Mouse (Mus musculus) neural tube, embryonic 14.5 days (tissue): ENCODE measurements around the gene Rps8. TPM values are rescaled to one million over a fixed set of nuclear protein-coding genes. Genes with fewer than 3 reads are reported as not detected.
"Not testable (repeated sequence)": the region's sequence is repeated elsewhere in the genome, so short reads cannot be mapped to it uniquely, and the experiment has no call there.

Experiments used
- ATAC-seq: fragments of 200-750 bp; cut with Nextera tagmentation; 2 replicates; pipeline ENCODE4 v1.8.0; 2017; ENCODE audit warnings: low read depth, mild to moderate bottlenecking, moderate TSS enrichment, moderate library complexity
- H3K27ac ChIP-seq: fragments of 300-500 bp; sonication (generic); 2 replicates; pipeline ENCODE4 v1.5.1; 2014; ENCODE audit warnings: low read depth, mild to moderate bottlenecking, control low read depth, low read length, moderate library complexity, mixed read lengths
- H3K27me3 ChIP-seq: fragments of 300-500 bp; sonication (generic); 2 replicates; pipeline ENCODE4 v1.6.1; 2014; ENCODE audit warnings: low read length; ENCODE audit not compliant: control insufficient read depth, insufficient read depth
- H3K36me3 ChIP-seq: fragments of 300-500 bp; sonication (generic); 2 replicates; pipeline ENCODE4 v1.6.1; 2014; ENCODE audit warnings: low read length, mixed read lengths; ENCODE audit not compliant: control insufficient read depth, insufficient read depth
- H3K4me1 ChIP-seq: fragments of 300-500 bp; sonication (generic); 2 replicates; pipeline ENCODE4 v1.6.1; 2014; ENCODE audit warnings: low read length; ENCODE audit not compliant: control insufficient read depth, insufficient read depth
- H3K4me2 ChIP-seq: fragments of 300-500 bp; sonication (generic); 2 replicates; pipeline ENCODE4 v1.6.1; 2014; ENCODE audit warnings: mild to moderate bottlenecking, low read depth, low read length, control low read depth
- H3K4me3 ChIP-seq: fragments of 300-500 bp; sonication (generic); 2 replicates; pipeline ENCODE4 v1.5.1; 2014; ENCODE audit warnings: low read depth, low read length, control low read depth, mixed read lengths
- H3K9ac ChIP-seq: fragments of 300-500 bp; sonication (generic); replicated peaks from 2 replicates; pipeline ENCODE4 v1.6.1; 2014; ENCODE audit warnings: low read depth, mild to moderate bottlenecking, control low read depth, low read length, mixed read lengths
- H3K9me3 ChIP-seq: fragments of 300-500 bp; sonication (generic); 2 replicates; pipeline ENCODE4 v1.6.1; 2016; ENCODE audit warnings: low read length; ENCODE audit not compliant: control insufficient read depth
- WGBS: fragments of 180-500 bp; shearing (Covaris S2); extraction: QIAGEN DNeasy Blood & Tissue Kit; methylation state at CpG from one replicate; pipeline ENCODE4 v1.1.7; 2014; 5-methylcytosine and 5-hydroxymethylcytosine counted together
- polyA plus RNA-seq: library from polyadenylated mRNA; unstranded; fragments of >200 nt; fragmentation: Nextera tagmentation; extraction: Ambion mirVana; gene quantifications from 2 replicates; pipeline ENCODE4 v1.2.1, GENCODE M21; 2014

The Rps8 gene
- polyA plus RNA-seq, 1 experiment from 2014 or later = 599 TPM

DNA sequence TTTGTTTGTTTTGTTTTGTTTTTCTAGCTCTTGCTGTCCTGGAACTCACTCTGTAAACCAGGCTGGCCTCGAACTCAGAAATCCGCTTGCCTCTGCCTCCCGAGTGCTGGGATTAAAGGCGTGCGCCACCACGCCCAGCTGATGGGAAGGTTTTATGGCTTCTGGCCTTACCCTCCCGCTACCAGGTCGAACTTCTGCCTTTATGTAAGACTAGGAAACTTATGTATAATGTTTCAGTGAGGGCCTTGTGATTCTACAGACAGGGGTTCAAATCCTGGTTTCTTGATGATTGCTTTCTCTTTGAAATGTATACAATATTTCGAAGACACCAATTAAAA, 26.7 kb upstream of the Rps8 start:
- peak; percentile 45; the same call in 1 of the 2 replicates for ATAC-seq
- not testable (repeated sequence) for H3K27me3 ChIP-seq, H3K4me1 ChIP-seq, H3K36me3 ChIP-seq, H3K9me3 ChIP-seq
- WGBS = 10% methylated on average over 9 of the region's 9 CpGs
- Histone ChIP-seq H3K9ac (peak overlapping the region; percentile 44), H3K27ac (peak overlapping the region; percentile 67), H3K4me2 (peak overlapping the region; percentile 87), H3K4me3 (peak overlapping the region; percentile 46)

DNA sequence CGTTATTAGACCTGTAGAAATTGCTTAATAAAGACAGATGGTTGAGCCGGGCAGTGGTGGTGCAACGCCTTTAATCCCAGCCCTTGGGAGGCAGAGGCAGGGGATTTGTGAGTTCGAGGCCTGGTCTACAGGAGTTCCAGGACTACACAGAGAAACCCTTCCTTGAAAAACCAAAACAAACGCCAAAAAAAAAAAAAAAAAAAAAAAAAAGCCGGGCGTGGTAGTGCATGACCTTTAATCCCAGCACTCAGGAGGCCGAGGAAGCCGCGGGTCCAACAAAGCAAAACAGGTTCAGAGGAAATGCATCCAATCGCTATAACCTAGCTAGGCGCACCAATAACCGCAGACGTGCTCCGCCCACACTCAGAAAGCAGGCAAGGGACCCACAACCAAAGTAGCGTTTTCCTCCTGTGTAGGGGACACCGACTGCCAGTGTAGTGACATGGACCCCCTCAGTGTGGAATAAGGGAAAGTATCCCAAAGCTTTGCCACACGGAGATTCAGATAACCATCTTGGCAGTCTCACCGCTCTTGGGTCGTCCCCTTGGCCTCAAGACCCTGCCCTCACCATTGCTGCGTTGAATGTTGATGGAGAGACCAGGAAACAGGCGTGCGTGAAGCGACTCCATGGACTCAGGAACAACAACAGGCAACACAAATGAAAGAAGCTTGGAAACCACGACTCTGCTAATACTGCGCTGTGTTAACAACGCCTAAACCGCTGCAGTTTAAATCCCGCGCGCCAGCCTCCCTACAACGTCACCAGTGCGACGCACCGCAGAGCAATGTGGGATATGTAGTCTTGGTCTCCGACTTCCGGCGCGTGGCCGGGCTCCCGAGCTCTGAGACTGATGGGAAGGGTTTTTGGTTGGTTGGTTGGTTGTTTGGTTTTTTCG, 26.1 kb upstream of the Rps8 start, which contains the start of gene Kif2c:
TSS of gene Kif2c (minus strand) at position 777 of the 896 bp plus-strand sequence.
- WGBS = 2% methylated on average over 42 of the region's 42 CpGs
- peak within 1 kb of the TSS; percentile 46 for H3K4me3 ChIP-seq
- peak; percentile 99 for ATAC-seq

DNA sequence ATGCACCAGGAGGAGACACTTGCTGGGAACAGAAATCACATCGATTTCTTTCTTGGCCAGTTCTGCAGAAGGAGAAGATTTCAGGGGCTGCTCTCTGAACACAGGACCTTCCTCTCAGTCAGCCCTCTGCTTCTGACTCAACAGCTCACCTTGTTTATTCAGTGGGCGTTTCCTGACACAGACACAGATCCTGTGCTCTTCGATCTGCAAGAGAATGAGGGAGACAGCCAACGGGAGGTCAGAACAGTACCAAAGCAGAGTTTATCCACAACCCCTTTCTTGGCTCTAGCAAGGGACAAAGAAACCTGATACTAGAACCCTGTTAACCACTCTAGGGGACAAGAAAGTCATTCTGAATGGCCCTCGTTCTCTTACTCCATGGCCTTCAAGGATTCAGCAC, 13.9 kb upstream of the Rps8 start:
- WGBS = 92% methylated on average over 5 of the region's 5 CpGs
- no peak overlapping the region for H3K27ac ChIP-seq

More for the DNA sequence above, 26.1 kb upstream of the Rps8 start, which contains the start of gene Kif2c:
- Histone ChIP-seq H3K27me3 (no peaks in the 10 kb centered on the region), H3K9me3 (no peaks in the 10 kb centered on the region), H3K9ac (peak within 1 kb of the TSS; percentile 44), H3K27ac (peak within 1 kb of the TSS; percentile 67), H3K4me1 (peaks cover 4% of the 10 kb centered on the region; the same call in 1 of the 2 replicates), H3K36me3 (no peaks in the 10 kb centered on the region), H3K4me2 (peak within 1 kb of the TSS; percentile 87)

DNA sequence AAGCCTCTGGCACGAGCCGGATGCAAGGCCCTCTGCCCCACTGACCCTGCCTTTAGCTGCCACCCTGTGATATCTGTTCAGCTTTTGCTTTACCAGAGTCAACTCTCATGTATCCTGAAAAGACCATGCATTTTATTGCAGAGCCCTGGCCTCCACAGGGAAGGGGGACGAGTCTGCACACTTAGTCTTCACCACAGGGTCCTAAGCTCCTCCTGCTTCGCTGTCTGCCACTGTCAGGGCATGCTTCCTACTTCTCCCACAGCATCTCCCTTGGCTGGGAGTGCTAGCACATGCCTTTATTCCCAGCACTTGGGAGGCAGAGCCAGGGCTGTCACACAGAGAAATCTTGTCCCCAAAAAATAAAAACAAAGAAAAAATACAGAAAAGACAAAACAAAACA, 5.1 kb upstream of the Rps8 start:
- H3K4me3 ChIP-seq = no peak overlapping the region
- H3K9ac ChIP-seq = no peak overlapping the region
- 60% methylated on average over 4 of the region's 4 CpGs for WGBS
- no peak overlapping the region for H3K27ac ChIP-seq
- 0 out of 2 replicates have a peak, but pooled peaks have one; percentile 28 for ATAC-seq
- H3K27me3 ChIP-seq = no peaks in the 10 kb centered on the region
- no peaks in the 10 kb centered on the region for H3K4me1 ChIP-seq
- no peaks in the 10 kb centered on the region for H3K36me3 ChIP-seq
- no peak overlapping the region for H3K4me2 ChIP-seq
- H3K9me3 ChIP-seq = no peaks in the 10 kb centered on the region

More for the DNA sequence above, 13.9 kb upstream of the Rps8 start:
- Histone ChIP-seq H3K9me3 (no peaks in the 10 kb centered on the region), H3K27me3 (no peaks in the 10 kb centered on the region), H3K9ac (no peak overlapping the region), H3K36me3 (no peaks in the 10 kb centered on the region), H3K4me2 (no peak overlapping the region), H3K4me1 (no peaks in the 10 kb centered on the region), H3K4me3 (no peak overlapping the region)
- ATAC-seq = no peak

DNA sequence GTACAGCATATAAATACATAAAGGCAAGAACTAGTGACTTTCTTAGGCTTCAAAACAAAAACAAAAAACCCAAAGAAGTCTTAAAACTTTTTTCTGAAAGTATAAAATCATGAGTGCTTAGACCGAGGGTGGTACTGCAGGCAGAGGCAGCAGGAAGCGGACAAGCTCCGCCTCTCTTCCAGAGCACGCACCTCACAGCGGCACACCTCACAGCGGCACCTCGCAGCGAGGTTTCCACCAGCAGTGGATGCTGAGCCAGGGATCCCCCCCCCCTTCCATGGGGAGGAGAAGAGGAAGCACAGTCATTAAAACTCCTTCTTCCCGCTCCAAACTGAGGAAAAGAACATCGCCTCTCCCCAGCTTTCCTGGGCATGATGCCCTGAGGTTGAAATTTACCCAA, 3.6 kb upstream of the Rps8 start:
- no peaks in the 10 kb centered on the region for H3K27me3 ChIP-seq
- no peaks in the 10 kb centered on the region for H3K9me3 ChIP-seq
- H3K4me1 ChIP-seq = no peaks in the 10 kb centered on the region
- no peaks in the 10 kb centered on the region for H3K36me3 ChIP-seq
- H3K27ac ChIP-seq = no peak overlapping the region
- no peak overlapping the region for H3K4me3 ChIP-seq
- ATAC-seq = no peak
- H3K4me2 ChIP-seq = no peak overlapping the region
- H3K9ac ChIP-seq = no peak overlapping the region
- WGBS = 90% methylated on average over 10 of the region's 10 CpGs

DNA sequence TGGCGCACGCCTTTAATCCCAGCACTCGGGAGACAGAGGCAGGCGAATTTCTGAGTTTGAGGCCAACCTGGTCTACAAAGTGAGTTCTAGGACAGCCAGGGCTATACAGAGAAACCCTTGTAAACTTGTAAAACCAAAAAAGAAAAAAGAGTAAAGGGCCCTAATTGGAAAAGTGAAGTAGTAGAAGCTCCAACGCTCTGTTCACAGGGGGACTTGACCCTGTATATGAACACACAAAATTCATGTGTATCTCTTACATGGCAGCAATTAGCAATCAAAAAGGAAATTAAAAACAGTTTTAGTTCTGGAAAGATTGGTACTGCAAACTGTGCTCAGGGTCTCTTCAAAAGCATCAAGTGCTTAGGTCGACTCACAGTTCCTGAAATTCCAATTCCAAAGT, 329 bp upstream of the Rps8 start:
- H3K4me2 ChIP-seq = peak overlapping the region; percentile 97
- peaks cover 28% of the 10 kb centered on the region for H3K36me3 ChIP-seq
- peak overlapping the region; percentile 95 for H3K9ac ChIP-seq
- H3K4me3 ChIP-seq = peak overlapping the region; percentile 96
- 27% methylated on average over 6 of the region's 6 CpGs for WGBS
- ATAC-seq = no peak; the same call in 1 of the 2 replicates
- no peaks in the 10 kb centered on the region for H3K27me3 ChIP-seq
- H3K27ac ChIP-seq = peak overlapping the region; percentile 92
- no peaks in the 10 kb centered on the region for H3K4me1 ChIP-seq
- H3K9me3 ChIP-seq = no peaks in the 10 kb centered on the region

DNA sequence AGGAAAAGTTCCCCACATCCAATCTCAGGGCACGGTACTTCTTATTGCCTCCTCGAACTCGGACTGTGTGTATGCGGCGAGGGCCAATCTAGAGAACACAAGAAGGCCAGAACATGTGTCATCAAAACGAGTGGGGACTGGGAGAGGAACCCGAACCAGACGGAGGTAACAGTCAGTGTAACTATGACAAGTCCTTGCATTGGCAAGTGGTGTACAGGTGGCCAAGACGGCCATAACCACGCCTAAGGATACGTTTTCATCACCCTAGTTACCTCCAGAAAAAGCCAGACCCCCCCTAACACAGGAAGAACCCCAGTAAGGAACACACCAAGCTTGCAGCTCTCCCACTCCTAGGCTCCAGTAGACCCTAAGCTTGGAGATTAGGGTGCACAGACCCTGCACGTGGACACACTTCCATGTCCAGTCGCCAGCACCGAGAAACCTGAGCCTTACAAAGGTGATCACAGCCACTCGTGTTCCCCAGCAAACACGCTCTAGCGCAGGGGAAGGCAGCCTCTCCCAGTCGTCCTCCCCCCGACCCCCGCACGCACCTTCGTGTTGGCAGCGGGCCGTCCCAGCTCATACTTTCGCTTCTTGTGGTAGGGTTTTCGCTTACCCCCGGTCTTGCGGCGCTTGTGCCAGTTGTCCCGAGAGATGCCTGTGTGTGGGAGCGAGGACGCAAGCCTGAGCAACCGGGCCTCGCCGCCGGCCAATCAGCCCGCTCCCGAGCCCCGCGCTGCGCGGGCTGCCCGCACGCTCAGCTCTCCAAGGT, 837 bp downstream of the Rps8 start:
- Histone ChIP-seq H3K4me2 (peak overlapping the region; percentile 97), H3K9ac (peak overlapping the region; percentile 95), H3K27ac (peak overlapping the region; percentile 92), H3K9me3 (no peaks in the 10 kb centered on the region), H3K4me1 (no peaks in the 10 kb centered on the region), H3K36me3 (peaks cover 40% of the 10 kb centered on the region), H3K27me3 (no peaks in the 10 kb centered on the region), H3K4me3 (peak overlapping the region; percentile 96)
- WGBS = 2% methylated on average over 44 of the region's 44 CpGs
- ATAC-seq = no peak; the same call in 1 of the 2 replicates

DNA sequence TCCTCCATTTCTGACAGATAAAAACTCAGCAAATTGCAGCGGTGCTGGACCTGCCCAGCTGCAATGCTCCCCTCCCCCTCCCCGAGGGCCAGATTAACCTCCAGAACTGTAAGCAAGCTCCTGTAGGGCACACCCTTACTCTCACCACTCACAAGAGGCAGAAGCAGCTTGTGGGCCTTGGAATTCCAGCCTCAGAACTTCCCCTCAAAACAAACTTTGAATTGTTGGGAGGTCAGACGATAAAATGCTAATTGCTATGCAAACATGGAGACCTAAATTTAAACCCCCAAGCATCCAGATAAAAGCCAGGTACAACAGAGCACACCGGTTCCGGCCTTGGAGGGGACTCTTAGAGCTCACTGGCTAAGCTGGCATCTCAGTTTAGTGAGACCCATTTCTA, 3.3 kb downstream of the Rps8 start:
- Histone ChIP-seq H3K36me3 (peaks cover 40% of the 10 kb centered on the region), H3K27ac (no peak overlapping the region), H3K27me3 (no peaks in the 10 kb centered on the region), H3K4me2 (no peak overlapping the region), H3K4me1 (no peaks in the 10 kb centered on the region), H3K9ac (no peak overlapping the region), H3K9me3 (no peaks in the 10 kb centered on the region), H3K4me3 (no peak overlapping the region)
- no peak for ATAC-seq
- WGBS = 88% methylated on average over 5 of the region's 5 CpGs

DNA sequence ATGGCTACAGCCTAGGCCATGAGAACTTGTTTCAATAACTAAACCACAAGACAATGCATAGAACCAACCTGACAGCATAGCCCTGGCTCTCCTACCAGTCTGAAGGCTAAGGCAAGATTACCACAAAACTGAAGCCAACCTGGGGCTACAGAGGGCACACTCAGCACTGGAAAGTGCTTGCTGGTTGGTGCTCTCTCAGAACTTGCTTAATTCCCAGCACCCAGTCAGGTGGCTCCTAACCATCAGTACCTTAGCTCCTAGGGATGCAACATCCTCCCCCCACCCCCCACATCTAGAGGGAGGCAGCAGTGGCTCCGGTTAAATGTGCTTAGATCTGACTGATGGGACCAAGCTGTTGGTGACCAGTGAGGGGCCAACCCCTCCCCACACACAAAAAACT, 4.6 kb downstream of the Rps8 start:
- ATAC-seq = no peak
- no peak overlapping the region for H3K4me3 ChIP-seq
- H3K27me3 ChIP-seq = no peaks in the 10 kb centered on the region
- no peak overlapping the region for H3K9ac ChIP-seq
- no peak overlapping the region for H3K27ac ChIP-seq
- WGBS = 92% methylated on average over 1 of the region's 1 CpGs
- peaks cover 40% of the 10 kb centered on the region for H3K36me3 ChIP-seq
- H3K4me2 ChIP-seq = no peak overlapping the region
- no peaks in the 10 kb centered on the region for H3K9me3 ChIP-seq
- H3K4me1 ChIP-seq = no peaks in the 10 kb centered on the region
